Comparison of ENCODE assay signal across 8 mouse cellular contexts in genomic region chr4:31937376-31938281, GRCm38 (mm10). TPM values are rescaled to one million over a fixed set of nuclear protein-coding genes. Genes with fewer than 3 reads are reported as not detected.
DNase-seq lines count a peak whose midpoint lies in the region; ATAC-seq and TF ChIP-seq lines count a peak whose summit lies in the region.

No protein-coding gene starts in this region.

- no peak for DNase-seq in cerebellum, adult 11 months
- DNase-seq in testis, postnatal 14 days (ENCODE audit: low spot score) = no peak
- DNase-seq in kidney, postnatal 14 days = peak; percentile 19
- no peak for DNase-seq in thymus, postnatal 0 days (ENCODE audit: low spot score)

- WGBS in heart, embryonic 14.5 days = 3% methylated on average over 35 of the region's 36 CpGs
- WGBS in midbrain, embryonic 15.5 days = 1% methylated on average over 36 of the region's 36 CpGs

- TF ChIP-seq POLR2A in testis, adult 2 months (IDR thresholded peaks at IDR 0.05; ENCODE audit: control insufficient read depth, low read depth, low read length) = no peak

- H3K9ac ChIP-seq in heart, embryonic 14.5 days (ENCODE audit: low read length) = peak overlapping the region; percentile 81
- H3K9ac ChIP-seq in midbrain, embryonic 15.5 days = peak overlapping the region; percentile 55

- peak; percentile 40; the same call in 1 of the 2 replicates for ATAC-seq in cerebellum, adult (ENCODE audit: insufficient number of reproducible peaks, low FRiP score, low TSS enrichment)
- ATAC-seq in heart, embryonic 14.5 days (ENCODE audit: insufficient number of reproducible peaks, insufficient read depth, low FRiP score, low read depth) = peak; percentile 50; the same call in 1 of the 2 replicates
- ATAC-seq in midbrain, embryonic 15.5 days (replicated peaks) = peak; percentile 77

- no peaks in the 10 kb centered on the region for H3K36me3 ChIP-seq in testis, adult 2 months (ENCODE audit: control insufficient read depth, insufficient read depth, low read length)
- no peaks in the 10 kb centered on the region for H3K36me3 ChIP-seq in heart, embryonic 14.5 days (ENCODE audit: control insufficient read depth, insufficient read depth, low read length)
- no peaks in the 10 kb centered on the region for H3K36me3 ChIP-seq in midbrain, embryonic 15.5 days (replicated peaks)

- H3K27me3 ChIP-seq in testis, adult 2 months (ENCODE audit: control insufficient read depth, insufficient read depth, low read length) = no peaks in the 10 kb centered on the region
- H3K27me3 ChIP-seq in heart, embryonic 14.5 days (ENCODE audit: control insufficient read depth, insufficient read depth, low read length) = no peaks in the 10 kb centered on the region
- peaks cover 26% of the 10 kb centered on the region for H3K27me3 ChIP-seq in midbrain, embryonic 15.5 days (replicated peaks)

- H3K4me1 ChIP-seq in testis, adult 2 months (ENCODE audit: control insufficient read depth, insufficient read depth, low read length) = peaks cover 8% of the 10 kb centered on the region
- peaks cover 6 to 12% of the 10 kb centered on the region in 2 experiments for H3K4me1 ChIP-seq in heart, embryonic 14.5 days (ENCODE audit: control insufficient read depth in 2 of 2, insufficient read depth in 2 of 2, low read length in 2 of 2)
- H3K4me1 ChIP-seq in midbrain, embryonic 15.5 days = peaks cover 19% of the 10 kb centered on the region

- H3K27ac ChIP-seq in testis, adult 2 months (ENCODE audit: control insufficient read depth, insufficient read depth, low read depth, low read length) = no peak overlapping the region
- peak overlapping the region; percentile 52 to 61 for H3K27ac ChIP-seq in heart, embryonic 14.5 days (replicated peaks in 1 of 2; ENCODE audit: control insufficient read depth in 1 of 2, insufficient read depth in 1 of 2, low read depth in 2 of 2, low read length in 2 of 2)
- peak overlapping the region; percentile 60 for H3K27ac ChIP-seq in midbrain, embryonic 15.5 days

- no peak for TF ChIP-seq CTCF in testis, adult 2 months (IDR thresholded peaks at IDR 0.05; ENCODE audit: control insufficient read depth, insufficient read depth, insufficient replicate concordance, low read depth, low read length)

- peak overlapping the region; percentile 65 for H3K4me3 ChIP-seq in testis, adult 2 months (ENCODE audit: control insufficient read depth, low read depth, low read length)
- peak overlapping the region; percentile 36 to 55 for H3K4me3 ChIP-seq in heart, embryonic 14.5 days (ENCODE audit: control insufficient read depth in 1 of 2, insufficient read depth in 1 of 2, low read depth in 1 of 2, low read length in 2 of 2)
- H3K4me3 ChIP-seq in midbrain, embryonic 15.5 days = peak overlapping the region; percentile 46

- H3K4me2 ChIP-seq in heart, embryonic 14.5 days (ENCODE audit: low read length) = peak overlapping the region; percentile 86
- peak overlapping the region; percentile 89 for H3K4me2 ChIP-seq in midbrain, embryonic 15.5 days

- H3K9me3 ChIP-seq in heart, embryonic 14.5 days (ENCODE audit: control insufficient read depth, low read length) = no peaks in the 10 kb centered on the region
- no peaks in the 10 kb centered on the region for H3K9me3 ChIP-seq in midbrain, embryonic 15.5 days

RNA-seq across cellular contexts. Expression of gene Map3k7, which starts 26.3 kb away (rescaled TPM):
- 29.6 and 31.1 TPM in 2 replicates for polyA plus RNA-seq in testis, adult 2 months (2012; rRNA removed)
- 42.7 and 44.0 TPM in 2 replicates for polyA plus RNA-seq in heart, embryonic 14.5 days (2014; fragmentation: Nextera tagmentation; extraction: Ambion mirVana)
- 23.3 and 27.3 TPM in 2 replicates for polyA plus RNA-seq in midbrain, embryonic 15.5 days (2015; fragmentation: Nextera tagmentation; extraction: Ambion mirVana)
- 26.5 and 28.3 TPM in 2 replicates for polyA plus RNA-seq in thymus, postnatal 0 days (2015; fragmentation: Nextera tagmentation; extraction: Ambion mirVana)
